Mouse (Mus musculus): ENCODE data around the gene Stk40.

DNA sequence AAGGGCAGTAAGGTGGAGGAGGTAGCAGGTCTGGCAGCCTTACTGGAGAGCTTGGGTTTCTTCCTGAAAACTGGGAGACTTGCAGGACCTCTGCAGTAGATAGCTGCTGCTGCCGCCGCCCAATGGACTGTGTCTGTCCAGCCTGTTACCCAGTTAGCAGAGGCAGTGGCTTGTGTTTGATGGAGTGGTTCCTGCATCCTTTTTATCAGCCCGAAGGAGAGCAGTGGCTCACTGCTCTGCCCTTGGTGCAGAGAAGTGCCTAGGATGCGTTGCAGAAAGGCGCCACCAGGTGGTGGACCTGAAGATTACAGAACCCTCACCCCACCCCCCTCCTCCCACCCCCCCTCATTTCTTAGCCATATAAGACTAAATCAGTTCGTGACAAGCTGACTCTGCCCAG, 10.2 kb downstream of the Stk40 start:
- no peak for TF ChIP-seq TAL1 (conservative IDR thresholded peaks at IDR 0.05; ENCODE audit: low read depth, low read length)
- TF ChIP-seq CTCF (IDR thresholded peaks at IDR 0.05; ENCODE audit: low read depth, low read length) = no peak

Data from G1E (cell line).